Mouse (Mus musculus) naive thymus-derived CD4-positive, alpha-beta T cell, adult 2 months (primary cell): ENCODE measurements around the gene Gm47985.
"Not testable (repeated sequence)": the region's sequence is repeated elsewhere in the genome, so short reads cannot be mapped to it uniquely, and the experiment has no call there.

Source experiments
- DNase-seq: peaks from one replicate; pipeline ENCODE4 v3.0.0-alpha.2; 2011; ENCODE audit warnings: low read depth

Gm47985 gene

GRCm38 (mm10) chr1:151182266-151182665 is at the start of gene Gm47985:
Gene Gm47985, plus strand, starts transcription at chr1:151182537.
- DNase-seq = not testable (repeated sequence)

- DNase-seq = no peak
These were observed 49.7 kb upstream of the Gm47985 start for GRCm38 (mm10) chr1:151132686-151133085.

DNA sequence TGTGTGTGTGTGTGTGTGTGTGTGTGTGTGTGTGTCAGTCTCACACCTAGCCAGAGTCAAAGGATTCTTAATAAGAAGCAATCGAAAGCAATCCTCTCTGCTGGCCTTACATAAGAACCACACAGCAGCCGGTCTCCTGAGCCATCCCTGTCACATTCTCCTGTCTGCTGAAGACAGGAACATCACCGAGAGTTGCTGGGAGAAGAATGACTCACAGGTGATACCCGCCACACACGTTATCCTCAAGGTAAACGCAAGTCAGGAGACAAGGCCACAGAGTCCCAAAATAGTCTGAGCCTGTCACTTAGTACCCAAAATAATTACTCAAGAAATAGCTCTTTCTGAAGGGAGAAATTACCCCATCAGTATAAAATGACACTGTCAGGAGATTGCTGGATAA is 43.9 kb upstream of the Gm47985 start:
- DNase-seq = no peak

DNA sequence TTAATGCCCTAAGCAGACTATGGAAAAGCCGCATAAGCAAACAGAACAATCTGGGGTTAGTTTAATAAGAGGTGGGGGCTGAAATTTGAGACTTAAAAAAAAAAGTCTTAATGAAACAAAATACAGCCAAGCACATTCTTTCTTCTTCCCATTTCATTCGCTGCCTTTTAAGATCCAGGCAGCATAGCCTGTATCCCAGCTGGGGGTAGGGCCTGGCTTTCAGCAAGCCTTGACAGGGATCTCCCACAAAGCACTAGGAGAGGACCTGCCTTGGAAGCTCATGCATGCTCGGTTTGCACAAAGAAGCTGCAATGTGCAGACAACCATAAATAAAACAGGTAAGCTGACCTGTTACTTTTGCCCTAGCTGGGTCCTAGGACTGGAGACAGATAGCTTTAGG is 41.4 kb upstream of the Gm47985 start:
- DNase-seq = no peak

- DNase-seq = no peak
These were observed 37.7 kb upstream of the Gm47985 start for GRCm38 (mm10) chr1:151144471-151145146.

DNA sequence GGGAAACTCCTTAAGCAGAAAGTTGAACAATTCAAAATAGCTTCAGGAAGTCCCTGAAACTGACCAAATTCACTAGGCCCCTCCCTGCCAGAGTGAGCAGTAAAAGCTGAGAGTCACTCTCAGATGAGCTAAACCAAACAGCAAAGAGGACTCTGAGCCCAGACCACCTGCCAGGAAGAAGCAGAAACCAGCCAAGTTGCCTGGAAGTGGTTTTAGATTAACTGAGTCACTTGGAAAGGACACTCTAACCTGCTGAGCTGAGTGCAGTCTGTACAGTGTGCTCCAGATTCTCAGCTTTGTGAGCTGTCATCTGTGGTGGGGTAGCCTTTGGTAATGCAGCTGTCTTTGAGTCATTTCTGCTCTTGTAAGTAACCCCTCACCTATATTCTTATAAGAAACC is 34.5 kb upstream of the Gm47985 start:
- DNase-seq = no peak

DNA sequence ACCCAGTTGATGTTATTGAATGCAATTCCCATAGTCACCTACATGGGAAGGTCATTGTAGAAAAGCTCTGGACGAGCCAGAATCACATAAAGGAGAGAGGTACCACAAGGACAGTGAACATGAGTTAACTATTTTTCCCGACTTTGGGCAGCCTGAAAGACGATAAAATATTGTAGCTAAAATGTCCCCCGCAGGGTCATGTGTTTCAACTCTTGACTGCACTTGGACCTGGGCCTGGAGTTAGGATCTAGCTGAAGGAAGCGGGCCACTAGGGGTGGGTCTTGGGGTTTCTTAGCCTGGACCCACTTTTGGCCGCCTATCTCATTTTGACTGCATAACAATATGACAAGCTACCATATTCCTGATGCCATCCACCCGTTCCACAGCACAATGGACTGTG is 32.1 kb upstream of the Gm47985 start:
- DNase-seq = no peak

DNA sequence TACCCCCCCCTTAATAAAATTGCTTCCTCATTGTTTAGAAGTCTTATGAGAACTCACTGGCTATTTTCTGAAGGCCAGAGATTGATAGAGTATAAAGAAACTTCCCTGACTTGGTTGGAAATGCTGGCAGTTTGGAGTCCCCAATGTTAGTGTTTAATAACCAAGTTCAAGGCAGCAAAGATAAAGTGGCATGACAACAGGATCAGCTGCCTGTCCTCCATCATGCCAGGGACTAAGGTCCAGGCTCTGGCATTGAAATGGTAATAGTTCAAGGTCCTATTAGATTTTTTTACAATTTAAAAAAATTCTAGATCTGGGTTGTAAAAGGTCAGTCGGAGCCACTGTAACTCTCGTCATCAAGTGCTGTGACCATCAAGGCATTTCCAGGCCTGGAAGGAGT is 31.2 kb upstream of the Gm47985 start:
- DNase-seq = no peak

DNA sequence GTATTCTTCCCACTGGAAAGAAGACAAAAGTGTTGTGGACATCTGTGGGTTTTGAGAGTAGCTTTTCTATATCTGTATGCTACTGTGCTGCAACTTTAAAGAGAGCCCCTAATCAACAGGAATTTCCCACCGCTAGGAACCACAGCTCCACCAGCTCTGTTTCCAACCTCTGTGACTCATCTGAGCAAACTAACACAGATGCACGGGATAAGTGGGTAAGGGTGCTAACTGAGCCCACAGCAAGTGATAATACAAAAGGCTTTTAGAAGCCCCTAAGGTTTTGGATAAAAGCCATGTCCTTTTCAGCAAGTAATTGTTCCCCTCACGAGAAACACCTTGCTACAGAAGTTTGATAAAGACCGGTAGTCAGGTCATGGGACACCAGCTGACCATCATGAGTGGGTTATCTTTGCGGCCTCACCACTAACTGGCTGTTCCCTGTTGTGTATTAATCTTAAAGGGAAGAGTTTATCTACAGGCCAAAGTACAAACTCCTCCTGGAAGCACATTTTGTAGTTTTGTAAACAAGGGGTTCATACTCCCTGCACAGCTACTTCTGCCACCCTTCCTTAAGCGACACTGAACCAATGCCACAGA is 29.2 kb upstream of the Gm47985 start:
- no peak for DNase-seq

GRCm38 (mm10) chr1:151154131-151154530 is 28.2 kb upstream of the Gm47985 start:
- DNase-seq = not testable (repeated sequence)

DNA sequence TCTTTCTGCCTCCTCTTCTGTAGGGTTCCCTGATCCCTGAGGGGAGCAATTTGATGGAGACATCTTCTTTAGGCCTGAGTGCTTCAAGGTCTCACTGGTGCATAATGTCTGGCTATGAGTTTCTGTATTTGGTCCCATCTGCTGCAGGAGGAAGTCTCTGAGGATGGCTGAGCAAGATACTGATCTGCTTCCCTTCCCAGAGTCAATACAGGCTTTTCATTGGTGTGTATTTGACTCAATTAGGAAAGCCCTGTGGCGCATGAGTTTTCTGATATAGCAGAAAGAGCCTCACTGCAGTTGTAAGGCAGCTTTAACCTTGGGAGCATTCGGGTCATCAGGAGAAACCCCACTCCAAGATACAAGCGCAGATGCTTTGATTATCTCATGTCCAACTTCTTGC is 26.2 kb upstream of the Gm47985 start:
- no peak for DNase-seq

GRCm38 (mm10) chr1:151156777-151157632 is 25.3 kb upstream of the Gm47985 start:
- no peak for DNase-seq

DNA sequence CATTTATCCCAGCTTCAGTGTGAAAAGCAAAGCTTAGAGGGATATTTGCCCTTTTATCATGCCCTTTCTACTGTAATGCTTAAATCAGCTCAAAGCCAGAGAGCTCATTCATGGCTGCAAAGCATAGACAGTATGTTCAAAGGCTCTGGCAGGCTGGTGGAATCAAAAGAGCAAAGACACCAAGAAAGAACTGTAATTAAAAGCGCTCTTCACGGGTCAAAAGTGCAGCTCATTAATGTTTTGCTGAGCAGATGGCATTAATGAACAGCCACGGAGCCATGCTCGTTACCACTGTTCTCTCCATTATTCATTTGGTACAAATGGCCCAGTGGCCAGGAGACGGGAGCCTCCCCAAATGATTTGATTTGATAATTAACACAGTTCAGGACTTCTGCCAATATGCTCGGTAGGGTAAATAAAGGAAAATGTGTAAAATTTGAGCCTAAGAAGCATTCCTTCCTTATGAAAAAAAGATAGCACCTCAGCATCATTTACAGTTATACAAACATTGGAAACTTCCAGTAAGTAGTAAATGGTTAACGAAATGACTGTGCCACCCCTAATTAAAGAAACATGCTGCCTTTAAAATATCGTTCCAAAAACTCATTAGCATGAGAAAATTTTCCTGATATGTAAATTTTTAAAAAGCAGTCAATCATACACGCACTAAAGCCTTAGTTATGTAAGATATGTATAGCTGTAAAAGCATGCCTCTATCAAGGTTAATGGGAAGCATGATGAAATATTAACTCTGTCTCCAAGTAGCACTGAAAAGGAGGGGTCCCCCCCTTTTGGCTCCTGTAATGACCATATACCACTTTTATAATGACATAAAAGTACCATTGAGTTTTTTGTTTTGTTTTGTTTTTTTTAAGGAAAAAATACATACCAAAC is 24.1 kb upstream of the Gm47985 start:
- no peak for DNase-seq

GRCm38 (mm10) chr1:151158857-151159510 is 23.4 kb upstream of the Gm47985 start:
- no peak for DNase-seq

DNA sequence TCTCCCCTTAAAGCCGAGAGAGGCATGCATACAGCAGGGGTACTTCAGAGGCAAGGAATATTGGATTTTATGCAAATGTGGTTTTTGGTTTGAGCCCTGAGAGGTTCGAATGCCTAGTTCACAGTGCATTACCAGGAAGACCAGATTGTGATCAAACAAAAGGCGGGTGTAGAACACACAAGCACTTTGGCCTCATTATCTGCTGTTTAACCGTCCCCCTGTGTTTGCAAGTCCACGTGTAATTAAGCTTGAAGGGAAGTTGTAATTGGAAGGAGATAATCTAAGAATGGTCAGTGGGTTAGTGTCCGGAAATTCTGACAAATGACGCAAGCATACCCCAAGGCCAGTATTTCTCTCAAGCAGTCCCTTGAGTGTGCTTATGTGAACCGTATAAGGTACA is 16.3 kb upstream of the Gm47985 start:
- DNase-seq = no peak

DNA sequence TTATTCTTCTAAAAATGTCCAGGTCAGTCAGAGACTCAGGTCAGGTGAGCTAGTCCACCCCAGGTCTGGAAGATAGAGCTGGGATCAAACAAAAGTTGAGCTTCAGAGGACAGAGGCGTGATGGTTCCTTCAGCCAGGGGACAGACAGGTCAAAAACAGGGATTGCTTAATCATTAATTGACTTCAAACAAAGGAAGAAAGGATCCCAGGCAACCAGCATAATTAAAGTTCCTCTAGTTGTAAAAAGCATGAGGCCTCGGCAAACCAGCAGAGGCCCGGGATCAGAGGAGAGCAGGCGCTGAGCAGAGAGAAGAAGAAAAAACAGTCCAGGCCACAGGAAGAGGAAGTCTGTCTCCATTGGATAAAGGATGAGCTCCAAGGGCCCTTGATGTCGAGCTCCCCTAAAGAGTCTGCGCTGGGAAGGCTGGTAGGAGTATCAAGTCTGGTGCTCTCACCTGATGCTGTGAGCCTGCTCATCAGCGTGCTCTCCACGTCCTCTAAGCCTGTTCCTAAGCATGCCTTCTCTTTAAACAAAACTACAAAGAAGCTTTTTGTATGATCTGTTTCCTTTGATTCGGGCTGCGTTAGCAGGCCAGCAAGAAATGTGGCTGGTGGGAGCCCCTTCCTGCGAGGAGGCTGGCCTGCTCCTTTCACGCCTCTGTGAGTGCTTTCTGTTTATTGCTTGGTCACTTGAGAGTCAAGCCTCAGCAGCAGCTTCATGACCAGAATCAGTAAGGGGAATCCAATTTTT is 14.9 kb upstream of the Gm47985 start:
- DNase-seq = peak; percentile 51

DNA sequence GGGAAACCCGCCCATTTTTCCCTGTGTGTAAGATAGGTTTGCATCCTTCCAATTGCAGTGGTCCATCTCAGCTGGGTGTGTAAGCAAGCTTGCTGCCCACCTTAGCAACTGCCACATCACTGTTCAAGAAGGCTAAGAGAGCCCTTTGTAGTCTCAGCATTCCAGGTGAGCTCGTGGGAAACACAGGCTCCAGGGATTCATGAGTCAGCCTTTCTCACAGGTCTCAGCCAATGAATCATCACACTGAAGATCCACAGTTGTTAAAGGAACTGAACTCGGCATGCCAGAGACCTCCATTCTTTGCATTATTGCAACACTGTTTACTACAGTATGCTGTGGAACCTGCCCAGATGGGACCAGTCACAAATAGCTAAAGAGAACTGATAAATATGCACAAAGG is 13.7 kb upstream of the Gm47985 start:
- no peak for DNase-seq

GRCm38 (mm10) chr1:151171572-151172461 is 10.5 kb upstream of the Gm47985 start:
- DNase-seq = no peak

- DNase-seq = peak; percentile 78
These were observed 5.1 kb upstream of the Gm47985 start for GRCm38 (mm10) chr1:151177030-151177936.
